Mouse (Mus musculus) liver, embryonic 15.5 days (tissue): ENCODE data around the gene Tbcel. TPM values are rescaled to one million over a fixed set of nuclear protein-coding genes. Genes with fewer than 3 reads are reported as not detected.

ENCODE experiments used
- ATAC-seq: fragments of 200-750 bp; cut with Nextera tagmentation; 2 replicates; pipeline ENCODE4 v1.8.0; 2017; ENCODE audit warnings: moderate number of reproducible peaks, mild to moderate bottlenecking, moderate library complexity; ENCODE audit not compliant: insufficient read depth
- H3K27ac ChIP-seq: fragments of 300-500 bp; sonication (generic); replicated peaks from 2 replicates; pipeline ENCODE4 v1.5.1; 2015; ENCODE audit warnings: mild to moderate bottlenecking, inconsistent platforms
- H3K27me3 ChIP-seq: fragments of 300-500 bp; sonication (generic); 2 replicates; pipeline ENCODE4 v1.6.1; 2015; ENCODE audit warnings: mild to moderate bottlenecking, inconsistent platforms
- H3K36me3 ChIP-seq: fragments of 300-500 bp; sonication (generic); replicated peaks from 2 replicates; pipeline ENCODE4 v1.6.1; 2015; ENCODE audit warnings: moderate library complexity, mild to moderate bottlenecking, inconsistent platforms
- H3K4me1 ChIP-seq: fragments of 300-500 bp; sonication (generic); replicated peaks from 2 replicates; pipeline ENCODE4 v1.6.1; 2015; ENCODE audit warnings: inconsistent platforms
- H3K4me2 ChIP-seq: fragments of 300-500 bp; sonication (generic); 2 replicates; pipeline ENCODE4 v1.6.1; 2015; ENCODE audit warnings: moderate library complexity, mild to moderate bottlenecking, inconsistent platforms
- H3K4me3 ChIP-seq: fragments of 300-500 bp; sonication (generic); replicated peaks from 2 replicates; pipeline ENCODE4 v1.5.1; 2015; ENCODE audit warnings: mild to moderate bottlenecking, inconsistent platforms
- H3K9ac ChIP-seq: fragments of 300-500 bp; sonication (generic); 2 replicates; pipeline ENCODE4 v1.6.1; 2015; ENCODE audit warnings: moderate library complexity, mild to moderate bottlenecking, inconsistent platforms
- H3K9me3 ChIP-seq: fragments of 300-500 bp; sonication (generic); replicated peaks from 2 replicates; pipeline ENCODE4 v1.6.1; 2016; ENCODE audit warnings: inconsistent platforms
- whole genome bisulfite sequencing: fragments of 180-500 bp; shearing (Covaris S2); methylation state at CpG from one replicate; pipeline ENCODE4 v1.1.7; 2015; ENCODE audit warnings: mixed read lengths; ENCODE audit not compliant: insufficient replicate concordance; 5-methylcytosine and 5-hydroxymethylcytosine counted together
- polyA plus RNA-seq: library from polyadenylated mRNA; unstranded; fragments of >200 nt; fragmentation: Nextera tagmentation; extraction: Ambion mirVana; gene quantifications from 2 replicates; pipeline ENCODE4 v1.2.1, GENCODE M21; 2015

Gene Tbcel
- polyA plus RNA-seq, 1 experiment from 2014 or later = 11.0 TPM

DNA sequence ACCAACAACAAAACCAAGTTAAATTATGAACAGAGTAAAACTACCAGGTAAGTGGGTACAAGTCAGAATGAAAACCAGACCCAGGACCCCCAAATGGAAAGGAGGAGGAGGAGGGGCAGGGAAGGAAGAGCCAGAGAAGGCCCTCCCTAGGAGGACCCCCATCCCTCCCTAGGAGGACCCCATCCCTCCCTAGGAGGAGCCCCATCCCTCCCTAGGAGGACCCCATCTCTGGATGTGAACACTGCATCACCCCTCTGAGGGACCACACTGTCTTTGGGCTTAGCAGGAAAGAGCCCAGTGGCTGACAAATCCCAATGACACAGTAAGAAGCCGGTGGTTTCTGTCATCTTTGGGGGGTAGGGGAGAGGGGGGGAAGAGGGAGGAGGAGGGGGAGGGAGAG, 92.4 kb downstream of the Tbcel start:
- 69% methylated on average over 1 of the region's 1 CpGs for WGBS
- H3K4me2 ChIP-seq = no peak overlapping the region
- H3K4me3 ChIP-seq = no peak overlapping the region
- H3K27me3 ChIP-seq = no peaks in the 10 kb centered on the region
- no peak overlapping the region for H3K27ac ChIP-seq
- peaks cover 25% of the 10 kb centered on the region for H3K36me3 ChIP-seq
- H3K9ac ChIP-seq = no peak overlapping the region
- no peaks in the 10 kb centered on the region for H3K9me3 ChIP-seq
- no peaks in the 10 kb centered on the region for H3K4me1 ChIP-seq
- no peak for ATAC-seq

- ATAC-seq = no peak
- Histone ChIP-seq H3K36me3 (peaks cover 25% of the 10 kb centered on the region), H3K9me3 (no peaks in the 10 kb centered on the region), H3K4me3 (no peak overlapping the region), H3K9ac (no peak overlapping the region), H3K27ac (no peak overlapping the region), H3K4me2 (no peak overlapping the region), H3K4me1 (no peaks in the 10 kb centered on the region), H3K27me3 (no peaks in the 10 kb centered on the region)
- WGBS = 83% methylated on average over 12 of the region's 12 CpGs
Measured at GRCm38 (mm10) chr9:42413345-42413744, 94.3 kb downstream of the Tbcel start.

GRCm38 (mm10) chr9:42411296-42411695, 96.3 kb downstream of the Tbcel start:
- no peaks in the 10 kb centered on the region for H3K4me1 ChIP-seq
- H3K4me3 ChIP-seq = no peak overlapping the region
- H3K9me3 ChIP-seq = no peaks in the 10 kb centered on the region
- no peak overlapping the region for H3K4me2 ChIP-seq
- peak; percentile 34; the same call in 1 of the 2 replicates for ATAC-seq
- no peaks in the 10 kb centered on the region for H3K27me3 ChIP-seq
- no peak overlapping the region for H3K9ac ChIP-seq
- no peak overlapping the region for H3K27ac ChIP-seq
- WGBS = 69% methylated on average over 6 of the region's 6 CpGs
- peaks cover 18% of the 10 kb centered on the region for H3K36me3 ChIP-seq

DNA sequence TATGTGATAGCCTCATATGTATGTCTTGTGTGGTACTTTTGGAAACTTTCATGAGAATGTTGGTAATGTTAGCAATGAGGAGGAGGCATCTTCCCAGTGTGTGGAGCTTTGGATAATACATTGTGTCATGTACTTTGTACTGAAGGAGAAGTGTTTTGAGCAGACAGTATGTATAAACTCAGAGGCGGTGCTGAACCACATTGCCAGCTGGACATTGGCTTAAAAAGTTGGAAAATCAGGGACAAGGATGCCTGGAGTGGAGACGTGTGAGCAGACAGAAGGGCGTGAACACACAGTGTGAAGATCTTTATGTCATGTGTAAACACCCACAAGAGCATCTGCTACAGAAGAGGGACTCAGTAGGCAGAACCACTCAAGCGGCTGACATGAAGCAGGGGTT, 101.9 kb downstream of the Tbcel start:
- no peaks in the 10 kb centered on the region for H3K9me3 ChIP-seq
- WGBS = 57% methylated on average over 4 of the region's 4 CpGs
- 0 out of 2 replicates have a peak, but pooled peaks cover 4% of the 10 kb centered on the region for H3K27me3 ChIP-seq
- no peak overlapping the region for H3K4me3 ChIP-seq
- no peaks in the 10 kb centered on the region for H3K36me3 ChIP-seq
- H3K4me1 ChIP-seq = no peaks in the 10 kb centered on the region
- no peak overlapping the region for H3K4me2 ChIP-seq
- no peak overlapping the region for H3K27ac ChIP-seq
- no peak overlapping the region for H3K9ac ChIP-seq
- no peak for ATAC-seq

DNA sequence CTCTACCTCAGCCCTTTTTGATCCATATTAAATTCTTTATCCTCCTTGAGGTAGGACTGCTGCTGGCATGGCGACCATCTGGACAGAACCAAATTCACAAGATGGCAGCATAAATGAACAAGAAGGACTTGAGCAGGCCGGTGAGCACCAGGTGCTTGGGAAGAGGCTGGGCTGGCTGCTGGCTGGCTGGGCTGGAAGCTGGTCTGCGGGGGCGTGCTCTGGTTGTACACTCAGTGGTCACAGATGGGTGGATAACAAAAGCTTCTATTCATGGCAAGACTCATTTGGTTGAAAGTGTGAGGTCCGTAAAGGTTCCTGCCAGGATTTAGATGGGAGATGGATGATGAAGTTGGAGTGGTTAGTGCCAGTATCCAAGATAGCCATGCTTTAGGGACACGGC, 106.1 kb downstream of the Tbcel start:
- Histone ChIP-seq H3K9ac (no peak overlapping the region), H3K4me3 (no peak overlapping the region), H3K36me3 (no peaks in the 10 kb centered on the region), H3K27ac (no peak overlapping the region), H3K27me3 (peaks cover 9% of the 10 kb centered on the region; the same call in 1 of the 2 replicates), H3K9me3 (no peaks in the 10 kb centered on the region), H3K4me1 (no peaks in the 10 kb centered on the region), H3K4me2 (no peak overlapping the region)
- 74% methylated on average over 6 of the region's 6 CpGs for WGBS
- ATAC-seq = no peak

DNA sequence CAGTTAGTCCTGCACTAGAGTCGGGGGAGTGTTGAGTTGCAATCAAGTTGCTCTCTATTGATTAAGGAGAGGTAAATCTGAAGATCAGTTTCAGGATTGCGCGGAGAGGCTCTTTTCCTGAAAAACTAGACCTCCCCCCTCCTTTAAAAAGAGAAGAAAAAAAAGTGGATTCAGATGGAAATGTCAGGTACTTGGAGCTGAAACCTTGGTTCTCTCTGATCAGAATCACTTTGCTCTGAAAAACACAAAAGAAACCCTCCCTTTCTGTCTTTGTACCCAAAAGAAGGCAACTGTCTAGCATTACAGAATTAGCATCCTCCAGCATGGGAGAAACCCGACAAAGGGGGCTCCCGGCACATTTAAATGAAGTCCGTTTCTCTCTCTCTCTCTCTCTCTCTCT, 107.8 kb downstream of the Tbcel start, which contains the start of gene Tecta:
Tecta (minus strand) TSS at position 101 of the 400 bp plus-strand sequence.
- H3K4me1 ChIP-seq = no peaks in the 10 kb centered on the region
- H3K27ac ChIP-seq = no peak within 1 kb of the TSS
- ATAC-seq = no peak
- H3K4me2 ChIP-seq = no peak within 1 kb of the TSS
- WGBS = 68% methylated on average over 6 of the region's 6 CpGs
- no peak within 1 kb of the TSS for H3K4me3 ChIP-seq
- no peak within 1 kb of the TSS for H3K9ac ChIP-seq
- H3K36me3 ChIP-seq = no peaks in the 10 kb centered on the region
- peaks cover 9% of the 10 kb centered on the region; the same call in 1 of the 2 replicates for H3K27me3 ChIP-seq
- no peaks in the 10 kb centered on the region for H3K9me3 ChIP-seq

- ATAC-seq = no peak
- Histone ChIP-seq H3K27me3 (peaks cover 5% of the 10 kb centered on the region; the same call in 1 of the 2 replicates), H3K9ac (no peak overlapping the region), H3K27ac (no peak overlapping the region), H3K4me3 (no peak overlapping the region), H3K4me1 (no peaks in the 10 kb centered on the region), H3K36me3 (no peaks in the 10 kb centered on the region), H3K9me3 (no peaks in the 10 kb centered on the region), H3K4me2 (no peak overlapping the region)
- WGBS = 56% methylated on average over 2 of the region's 2 CpGs
Measured at GRCm38 (mm10) chr9:42396141-42396540, 111.5 kb downstream of the Tbcel start.

- Histone ChIP-seq H3K9me3 (no peaks in the 10 kb centered on the region), H3K4me3 (no peak overlapping the region), H3K36me3 (no peaks in the 10 kb centered on the region), H3K27ac (no peak overlapping the region), H3K27me3 (no peaks in the 10 kb centered on the region; the same call in 1 of the 2 replicates), H3K4me2 (no peak overlapping the region), H3K4me1 (no peaks in the 10 kb centered on the region), H3K9ac (no peak overlapping the region)
- no peak for ATAC-seq
- WGBS = 69% methylated on average over 6 of the region's 6 CpGs
Measured at GRCm38 (mm10) chr9:42394903-42395302, 112.7 kb downstream of the Tbcel start.

DNA sequence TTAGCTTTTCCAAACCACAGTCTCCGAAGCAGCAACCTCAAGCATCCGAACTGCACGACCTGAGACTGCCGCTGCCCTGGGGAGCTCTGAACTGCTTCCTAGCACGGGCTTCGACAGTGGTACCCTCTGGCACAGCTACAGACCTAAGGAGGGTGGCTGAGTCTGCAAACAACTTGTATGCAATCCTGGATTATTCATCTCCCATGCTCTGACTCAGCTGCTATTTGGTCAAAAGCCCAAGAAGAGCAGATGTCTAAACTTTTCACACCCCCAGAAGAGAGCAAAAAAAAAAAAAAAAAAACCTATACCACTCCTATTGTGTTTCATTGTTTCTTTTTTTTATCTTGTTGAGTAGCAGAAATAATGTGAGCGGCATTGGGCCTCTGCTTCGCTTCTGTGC, 113.3 kb downstream of the Tbcel start:
- H3K9me3 ChIP-seq = no peaks in the 10 kb centered on the region
- no peak overlapping the region for H3K9ac ChIP-seq
- H3K36me3 ChIP-seq = no peaks in the 10 kb centered on the region
- no peaks in the 10 kb centered on the region for H3K27me3 ChIP-seq
- ATAC-seq = no peak
- no peak overlapping the region for H3K4me2 ChIP-seq
- 73% methylated on average over 8 of the region's 8 CpGs for WGBS
- no peak overlapping the region for H3K4me3 ChIP-seq
- no peaks in the 10 kb centered on the region for H3K4me1 ChIP-seq
- H3K27ac ChIP-seq = no peak overlapping the region

DNA sequence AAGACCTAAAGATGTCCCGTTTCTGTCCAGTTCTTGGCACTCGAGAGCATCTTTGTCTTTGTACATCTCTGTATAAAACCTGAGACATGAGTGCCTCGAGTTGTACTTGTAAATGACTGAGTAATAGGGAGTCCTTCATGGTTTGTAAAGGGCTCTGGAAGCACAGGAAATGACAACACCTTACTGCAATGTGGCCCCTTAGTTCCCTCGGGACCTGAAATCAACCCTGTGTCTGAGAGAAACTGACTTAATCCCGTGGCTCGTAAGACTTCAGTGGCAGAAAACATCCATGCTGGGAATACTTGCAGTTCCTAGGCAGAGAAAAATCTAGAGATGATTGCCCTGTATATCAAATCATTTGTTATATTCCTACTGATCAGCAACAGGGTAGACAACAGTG, 114.7 kb downstream of the Tbcel start:
- Histone ChIP-seq H3K4me2 (no peak overlapping the region), H3K4me1 (no peaks in the 10 kb centered on the region), H3K9ac (no peak overlapping the region), H3K36me3 (no peaks in the 10 kb centered on the region), H3K27me3 (no peaks in the 10 kb centered on the region), H3K9me3 (no peaks in the 10 kb centered on the region), H3K27ac (no peak overlapping the region), H3K4me3 (no peak overlapping the region)
- 29% methylated on average over 6 of the region's 6 CpGs for WGBS
- no peak for ATAC-seq

GRCm38 (mm10) chr9:42388490-42388889, 119.1 kb downstream of the Tbcel start:
- Histone ChIP-seq H3K4me3 (no peak overlapping the region), H3K9ac (no peak overlapping the region), H3K4me2 (no peak overlapping the region), H3K9me3 (no peaks in the 10 kb centered on the region), H3K27me3 (no peaks in the 10 kb centered on the region), H3K36me3 (no peaks in the 10 kb centered on the region), H3K4me1 (no peaks in the 10 kb centered on the region), H3K27ac (no peak overlapping the region)
- 34% methylated on average over 4 of the region's 4 CpGs for WGBS
- ATAC-seq = no peak

DNA sequence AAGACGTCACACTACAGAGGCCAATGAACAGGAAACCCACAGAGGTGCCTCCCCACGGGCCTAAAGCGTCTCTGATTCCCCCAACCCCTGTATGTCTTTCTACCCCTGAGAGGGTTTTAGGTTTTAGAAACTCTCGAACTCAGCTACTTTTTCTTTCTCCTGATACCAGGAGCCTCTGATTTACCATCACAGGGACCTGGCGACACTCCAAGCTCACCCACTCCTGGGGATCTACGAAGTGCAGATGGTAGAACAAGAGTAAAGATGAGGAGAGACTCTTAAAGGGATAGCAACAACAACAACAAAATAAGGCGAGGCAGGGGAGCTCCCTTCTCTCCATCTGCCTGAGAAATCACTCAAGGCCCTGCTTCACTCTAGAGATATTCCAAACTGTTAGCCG, 120.6 kb downstream of the Tbcel start:
- ATAC-seq = no peak
- Histone ChIP-seq H3K9ac (no peak overlapping the region), H3K4me1 (no peaks in the 10 kb centered on the region), H3K9me3 (no peaks in the 10 kb centered on the region), H3K27me3 (no peaks in the 10 kb centered on the region), H3K4me2 (no peak overlapping the region), H3K4me3 (no peak overlapping the region), H3K36me3 (no peaks in the 10 kb centered on the region), H3K27ac (no peak overlapping the region)
- 49% methylated on average over 8 of the region's 8 CpGs for WGBS
